Mouse (Mus musculus): ENCODE data around the gene Nlgn3.

GRCm38 (mm10) chrX:101346475-101346874 lies 47.5 kb downstream of the Nlgn3 start:
- TF ChIP-seq CTCF (IDR thresholded peaks at IDR 0.05; ENCODE audit: low read depth) (no peak), EP300 (IDR thresholded peaks at IDR 0.05; ENCODE audit: low read depth) (no peak)

Data from liver, embryonic 14.5 days (tissue).